Mouse (Mus musculus) layer of hippocampus, postnatal 36 days (tissue): Measurements from ENCODE around the gene Kdm5a. TPM values are rescaled to one million over a fixed set of nuclear protein-coding genes. Genes with fewer than 3 reads are reported as not detected.
A peak's percentile ranks its signal among the peaks of the same experiment; 100 is the strongest.

Source experiments
- DNase-seq, 2 experiments: peaks; one replicate each; pipeline ENCODE4 v3.0.0; 2022
- total RNA-seq, 2 experiments: library from RNA; stranded (reverse); gene quantifications; 2 replicates each; pipeline ENCODE4 v1.2.3; 2021

The Kdm5a gene
- total RNA-seq, 2 experiments from 2014 or later = 41.4 to 44.0 TPM

DNA sequence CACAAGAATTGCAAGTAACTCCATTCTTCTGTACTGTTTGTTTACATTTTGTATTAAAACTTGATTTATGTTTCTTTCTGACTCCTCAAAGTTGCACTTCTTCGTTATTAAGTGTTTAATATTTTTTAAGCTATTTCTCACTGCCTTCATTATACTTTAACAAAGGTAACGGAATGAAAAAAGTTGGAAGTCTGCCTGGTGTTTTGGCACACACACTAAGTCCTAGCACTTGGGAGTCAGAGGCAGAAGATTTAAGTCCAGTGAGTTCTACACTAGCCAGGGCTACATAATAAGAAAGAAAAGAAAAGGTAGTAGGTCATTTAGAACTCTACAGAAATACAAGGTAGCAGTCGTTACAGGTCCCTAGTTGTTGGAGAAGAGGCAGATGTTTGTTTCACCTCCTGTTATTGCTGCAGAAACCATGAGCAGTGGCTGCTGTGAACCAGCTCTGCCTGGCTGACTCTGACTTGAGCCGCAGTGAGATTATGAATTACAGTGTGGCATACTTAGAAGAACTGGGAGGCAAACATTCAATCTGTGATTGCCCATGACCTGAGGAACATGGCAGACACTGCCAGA, 78.3 kb downstream of the Kdm5a start:
- no peak for DNase-seq

DNA sequence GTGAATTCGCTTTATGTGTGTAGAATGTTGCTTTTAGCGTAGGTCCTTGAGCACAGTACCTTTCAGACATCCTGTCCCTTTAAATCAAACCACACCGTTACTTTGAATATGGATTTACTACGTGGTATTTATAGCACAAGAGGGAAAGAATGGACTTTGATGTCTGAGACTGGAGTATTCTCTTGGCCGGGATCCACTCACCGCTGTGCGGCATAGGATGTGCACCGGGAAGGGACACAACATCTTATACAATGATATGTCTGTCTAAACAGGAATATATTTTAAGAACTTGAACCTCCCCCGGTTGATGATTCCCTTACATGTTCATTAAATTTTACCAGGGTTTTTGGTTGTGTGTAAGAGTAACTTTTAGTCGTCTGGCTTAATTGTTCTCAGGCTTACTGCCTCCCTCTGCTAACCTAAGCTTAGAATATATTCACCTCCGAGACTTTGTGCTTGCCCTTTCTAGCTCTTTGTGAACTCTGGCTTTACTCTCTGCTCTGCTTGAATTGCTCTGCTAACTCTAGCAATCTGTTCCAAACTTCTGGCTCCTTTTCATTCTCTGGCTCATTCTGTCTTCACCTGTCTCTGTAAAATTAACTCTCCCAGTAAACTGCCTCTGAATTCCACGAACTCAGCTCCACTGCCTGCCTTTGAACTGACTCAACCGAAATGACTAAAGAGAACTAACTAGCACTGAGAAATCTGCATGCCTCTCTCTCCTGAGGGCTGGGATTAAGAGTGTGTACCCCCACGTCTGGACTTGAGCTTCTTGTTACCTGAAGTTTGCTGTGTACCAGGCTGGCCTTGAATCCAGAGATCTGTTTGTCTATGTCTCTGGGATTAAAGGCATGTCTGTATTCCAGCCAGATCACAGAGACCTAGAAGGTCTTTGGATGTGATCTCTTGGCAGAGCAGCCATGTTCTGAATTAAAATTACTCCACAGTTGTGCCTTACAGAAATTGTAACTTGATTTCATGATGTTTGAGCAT, 79.7 kb downstream of the Kdm5a start:
- no peak for DNase-seq

DNA sequence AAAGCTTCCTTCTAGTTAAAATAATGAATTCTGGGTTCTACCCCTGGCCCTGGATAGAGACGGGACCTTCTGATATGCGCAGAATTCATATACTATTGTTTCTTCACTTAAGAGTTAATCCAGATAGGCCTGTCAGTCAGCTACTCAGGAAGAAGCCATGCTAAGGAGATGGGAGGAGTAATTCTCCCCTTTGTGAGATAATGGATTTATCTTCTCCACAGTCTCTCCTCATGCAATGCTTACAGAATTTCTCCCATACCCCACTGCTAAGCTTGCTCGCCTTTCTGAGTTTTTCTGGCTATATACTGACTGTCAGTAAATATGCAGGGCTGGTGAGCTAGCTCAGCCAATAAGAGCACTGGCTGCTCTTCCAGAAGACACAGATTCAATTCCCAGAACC, 86.3 kb downstream of the Kdm5a start:
- DNase-seq = no peak

DNA sequence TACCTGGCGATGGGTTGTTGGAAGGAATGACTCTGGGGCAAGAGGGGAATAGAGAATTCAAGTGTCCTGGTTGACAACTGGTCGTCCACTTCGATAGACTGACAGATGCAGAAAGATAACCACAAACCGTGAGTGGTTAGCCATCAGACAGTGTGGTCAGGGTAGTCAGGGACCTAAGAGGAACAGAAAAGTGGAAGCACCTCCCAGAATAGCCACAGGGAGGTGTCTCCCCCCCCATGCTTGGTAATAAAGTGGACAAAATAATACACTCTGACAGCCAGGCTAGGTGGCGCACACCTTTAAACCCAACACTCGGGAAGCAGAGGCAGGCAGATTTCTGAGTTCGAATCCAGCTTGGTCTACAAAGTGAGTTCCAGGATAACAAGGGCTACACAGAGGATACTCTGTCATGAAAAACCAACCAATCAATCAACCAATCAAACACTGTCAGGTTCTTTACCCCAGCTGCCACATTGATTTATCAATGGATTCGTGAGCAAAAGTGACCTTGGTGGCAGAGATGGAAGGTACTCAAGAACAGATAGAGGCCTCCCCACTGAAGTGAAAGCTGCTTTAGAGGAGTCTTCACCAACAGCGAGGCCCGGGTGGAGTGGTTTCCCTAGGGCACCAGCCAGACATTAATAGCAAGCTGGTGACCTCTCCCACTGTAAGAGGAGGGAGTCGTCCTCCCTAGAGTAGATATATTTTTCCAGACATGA, 88.6 kb downstream of the Kdm5a start:
- DNase-seq = no peak

DNA sequence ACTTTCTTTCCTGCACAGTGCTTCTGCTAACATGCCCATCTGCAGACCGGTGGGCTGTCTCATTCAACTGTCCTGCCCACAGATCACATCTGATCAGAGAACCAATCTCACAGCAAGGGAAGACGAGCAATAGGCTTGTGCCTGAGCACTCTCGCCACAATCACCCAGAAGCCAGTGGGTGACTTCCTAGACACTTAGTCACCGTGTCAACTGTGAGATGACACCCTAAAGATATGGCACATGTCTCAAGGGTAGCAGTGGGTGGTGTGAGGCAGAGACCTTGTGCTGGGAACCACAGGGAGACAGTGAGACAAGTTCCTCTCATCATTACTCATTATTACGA, 89.2 kb downstream of the Kdm5a start:
- DNase-seq = no peak

DNA sequence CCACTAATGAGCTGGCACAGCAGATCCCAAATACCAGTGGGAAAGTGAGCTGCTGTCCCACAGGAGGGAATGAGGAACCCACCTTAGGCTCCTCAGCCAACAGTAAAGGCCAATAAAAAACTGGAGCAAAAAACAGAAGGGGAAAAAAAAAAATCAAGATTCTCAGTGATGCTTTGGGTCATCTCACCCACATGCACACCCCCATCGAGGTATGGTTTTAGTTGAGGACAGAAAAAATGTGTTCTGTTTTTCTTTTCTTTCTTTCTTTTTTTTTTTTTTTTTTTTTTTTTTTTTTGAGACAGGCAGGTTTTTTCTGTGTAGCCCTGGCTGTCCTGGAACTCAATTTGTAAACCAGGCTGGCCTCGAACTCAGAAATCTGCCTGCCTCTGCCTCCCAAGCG, 89.6 kb downstream of the Kdm5a start:
- DNase-seq = no peak

DNA sequence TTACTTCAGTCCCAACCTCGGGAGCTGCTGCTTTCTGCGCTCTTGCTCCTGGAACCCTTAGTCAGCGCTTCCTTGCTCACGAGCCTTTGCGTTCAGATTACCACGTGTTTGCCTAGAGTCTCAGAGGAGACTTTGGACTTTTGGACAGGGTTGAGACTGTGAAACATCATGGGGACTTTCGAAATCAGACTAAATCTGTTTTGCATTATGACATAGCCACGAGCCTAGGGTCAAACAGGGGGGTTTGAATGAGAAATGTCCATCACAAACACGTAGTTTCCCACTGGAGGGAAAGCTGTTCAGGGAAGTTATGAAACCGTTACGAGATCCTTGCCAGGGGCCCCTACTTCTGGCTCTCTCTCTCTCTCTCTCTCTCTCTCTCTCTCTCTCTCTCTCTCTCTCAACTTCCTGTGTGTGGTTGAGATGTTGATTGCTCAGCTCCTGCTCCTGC, 90.7 kb downstream of the Kdm5a start:
- no peak for DNase-seq

DNA sequence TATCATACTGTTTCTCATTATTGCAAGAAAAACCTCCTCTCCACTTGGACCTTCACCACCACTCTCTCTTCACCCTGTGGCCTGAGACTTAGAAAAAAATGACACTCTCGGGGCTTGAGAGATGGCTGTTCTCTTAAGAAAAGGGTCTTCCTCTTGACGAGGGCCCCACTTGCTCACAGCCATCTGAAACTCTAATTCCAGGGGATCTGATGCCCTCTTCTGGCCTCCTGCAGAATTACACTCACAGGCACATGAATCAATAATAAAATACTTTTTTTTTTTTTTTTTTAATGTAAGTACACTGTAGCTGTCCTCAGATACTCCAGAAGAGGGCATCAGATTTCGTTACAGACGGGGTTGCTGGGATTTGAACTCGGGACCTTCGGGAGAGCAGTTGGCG, 93.2 kb downstream of the Kdm5a start:
- no peak for DNase-seq

DNA sequence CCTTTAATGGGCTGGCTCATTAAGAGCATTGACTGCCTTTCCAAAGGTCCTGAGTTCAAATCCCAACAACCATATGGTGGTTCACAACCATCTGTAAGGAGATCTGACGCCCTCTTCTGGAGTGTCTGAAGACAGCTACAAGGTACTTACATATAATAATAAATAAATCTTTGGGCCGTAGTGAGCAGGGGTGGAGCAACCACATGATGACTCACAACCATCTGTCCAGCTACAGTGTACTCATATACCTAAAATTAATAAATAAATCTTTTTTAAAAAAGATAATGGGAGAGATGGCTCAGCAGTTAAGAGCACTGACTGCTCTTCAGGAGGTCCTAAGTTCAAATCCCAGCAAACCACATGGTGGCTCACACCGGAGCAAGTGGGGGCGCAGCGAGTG, 93.8 kb downstream of the Kdm5a start:
- no peak for DNase-seq

DNA sequence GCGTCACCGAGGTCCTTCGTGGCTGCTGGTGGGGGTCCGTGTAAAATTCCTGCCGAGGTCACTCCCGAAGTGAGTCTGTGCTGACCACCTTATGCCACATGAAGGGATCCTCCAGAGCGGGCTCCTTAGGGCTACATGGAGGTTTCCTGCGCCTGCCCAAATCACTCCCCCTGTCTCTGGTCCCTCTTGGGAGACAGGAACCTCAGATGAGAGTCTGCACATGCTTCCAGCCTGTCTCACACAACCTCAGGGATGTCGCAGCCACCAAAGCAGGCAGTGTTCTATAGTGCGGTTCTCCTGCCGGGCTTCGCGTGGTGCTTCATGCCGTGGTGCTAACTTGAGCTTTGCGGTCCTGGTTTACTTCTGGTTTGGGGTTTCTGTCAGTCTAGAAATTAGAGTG, 97.3 kb downstream of the Kdm5a start:
- DNase-seq = no peak

DNA sequence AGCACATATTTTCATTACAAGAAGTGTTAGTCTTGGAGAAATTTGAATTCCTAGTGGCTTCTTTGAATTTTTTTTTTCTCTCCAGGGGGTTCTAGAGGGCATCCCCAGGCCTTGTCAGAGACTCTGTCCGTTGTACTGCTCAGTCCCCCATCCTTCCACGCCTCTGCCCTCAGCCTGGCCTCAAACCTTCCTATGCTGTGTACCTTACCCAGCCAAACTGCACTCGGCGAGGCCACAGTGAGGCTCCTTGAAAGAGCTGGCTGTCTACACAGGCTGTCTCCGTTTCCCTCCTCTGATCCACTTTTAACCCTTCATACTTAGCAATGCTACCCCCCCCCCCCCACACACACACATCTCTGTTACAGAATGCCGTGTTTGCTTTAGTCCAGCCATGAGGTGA, 98.3 kb downstream of the Kdm5a start:
- no peak for DNase-seq

DNA sequence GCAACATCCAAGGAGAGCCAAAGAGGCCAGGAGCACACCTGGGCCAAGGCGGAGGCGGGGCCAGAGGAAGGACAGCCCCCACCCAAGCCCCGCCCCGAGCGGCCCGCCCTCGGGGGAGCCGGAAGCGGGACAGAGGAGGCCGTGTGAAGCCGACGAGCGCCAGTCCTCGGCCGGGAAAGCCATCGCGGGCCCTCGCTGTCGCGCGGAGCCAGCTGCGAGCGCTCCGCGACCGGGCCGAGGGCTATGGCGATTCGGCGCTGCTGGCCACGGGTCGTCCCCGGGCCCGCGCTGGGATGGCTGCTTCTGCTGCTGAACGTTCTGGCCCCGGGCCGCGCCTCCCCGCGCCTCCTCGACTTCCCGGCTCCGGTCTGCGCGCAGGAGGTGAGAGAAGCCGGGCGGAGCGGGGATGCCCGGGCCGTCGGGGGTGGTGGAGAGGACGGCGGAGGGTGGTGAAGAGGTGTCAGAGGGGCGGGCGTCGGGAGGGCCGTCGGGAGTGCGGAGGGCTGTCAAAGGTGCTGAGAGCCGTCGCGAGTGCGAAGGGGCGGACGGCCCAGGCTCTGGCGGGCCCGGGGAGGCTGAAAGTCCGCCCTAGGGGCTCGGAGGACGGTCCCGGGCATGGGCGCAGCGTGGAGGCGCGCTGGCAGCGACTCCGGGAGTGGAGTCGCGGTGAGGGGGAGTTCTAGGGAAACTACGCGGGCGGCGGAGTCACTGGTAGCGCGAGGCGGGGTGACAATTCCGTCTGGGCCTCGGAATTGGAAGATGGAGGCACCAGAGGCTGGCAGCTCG, 99.4 kb downstream of the Kdm5a start, which contains the start of gene Il17ra:
Gene Il17ra (plus strand): TSS at position 162 of the 786 bp plus-strand sequence.
- DNase-seq = peak in 1 of 2 experiments; percentile 33

DNA sequence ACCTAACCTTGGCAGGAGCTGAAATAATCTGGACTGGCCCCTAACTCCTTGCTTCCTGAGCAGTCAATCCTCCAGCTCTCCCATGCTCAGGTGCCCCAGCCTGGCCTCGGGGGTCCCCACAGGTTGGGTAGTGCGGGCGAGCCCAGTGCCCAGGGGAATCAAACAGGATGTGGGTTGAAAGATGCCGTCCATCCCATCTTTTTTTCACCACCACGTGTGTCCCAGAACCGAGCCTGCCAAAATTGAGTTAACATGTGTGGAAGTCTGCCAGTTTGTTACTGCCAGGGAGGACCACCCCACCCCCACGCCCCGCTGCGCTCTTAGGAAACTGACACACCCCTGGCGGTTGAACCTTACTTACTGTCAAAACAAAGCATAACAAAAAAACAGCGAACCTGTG, 100.0 kb downstream of the Kdm5a start:
- no peak for DNase-seq

DNA sequence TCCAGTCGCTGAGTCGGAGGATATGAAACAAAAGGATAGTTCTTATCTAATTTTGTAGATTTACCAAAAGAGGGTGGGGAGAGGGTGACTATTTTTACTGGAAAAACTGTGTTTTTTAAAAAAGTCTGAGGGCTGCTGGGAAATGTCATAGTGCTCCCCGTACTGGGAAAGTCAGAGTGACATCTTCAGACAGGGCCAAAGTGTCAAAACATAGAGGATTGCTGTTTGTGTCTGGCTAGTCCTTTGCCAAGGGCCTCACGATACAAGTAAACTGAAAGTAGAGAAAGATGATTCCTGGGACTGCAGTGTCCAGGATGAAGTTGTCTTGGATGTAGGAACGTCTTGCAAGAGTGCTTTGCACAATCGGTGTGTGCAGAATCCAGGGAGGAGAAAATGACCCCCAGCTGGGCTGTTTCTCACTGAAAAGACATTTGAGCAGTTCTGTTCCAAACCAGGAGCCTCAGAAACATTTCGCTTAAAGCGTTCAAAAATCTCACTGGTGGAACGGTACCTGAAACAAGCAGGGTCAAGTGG, 100.5 kb downstream of the Kdm5a start:
- DNase-seq = no peak

DNA sequence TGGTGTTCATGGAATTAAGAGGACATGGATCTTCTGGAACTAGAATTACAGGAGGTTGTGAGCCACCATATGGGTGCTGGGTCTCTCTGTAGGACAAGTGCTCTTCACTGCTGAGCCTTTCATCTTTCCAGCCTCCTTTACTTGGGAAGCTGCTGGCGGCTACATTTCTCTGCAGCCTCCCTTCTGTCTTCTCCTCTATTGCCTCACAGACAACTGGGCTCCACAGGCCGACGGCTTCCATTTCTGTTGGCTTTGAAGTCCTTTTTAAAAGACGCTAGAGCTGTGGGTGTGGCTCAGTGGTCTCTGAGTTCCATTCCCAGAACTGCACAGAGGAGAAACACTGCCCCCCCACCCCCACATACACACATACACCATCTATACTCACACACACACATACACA, 101.5 kb downstream of the Kdm5a start:
- DNase-seq = no peak

DNA sequence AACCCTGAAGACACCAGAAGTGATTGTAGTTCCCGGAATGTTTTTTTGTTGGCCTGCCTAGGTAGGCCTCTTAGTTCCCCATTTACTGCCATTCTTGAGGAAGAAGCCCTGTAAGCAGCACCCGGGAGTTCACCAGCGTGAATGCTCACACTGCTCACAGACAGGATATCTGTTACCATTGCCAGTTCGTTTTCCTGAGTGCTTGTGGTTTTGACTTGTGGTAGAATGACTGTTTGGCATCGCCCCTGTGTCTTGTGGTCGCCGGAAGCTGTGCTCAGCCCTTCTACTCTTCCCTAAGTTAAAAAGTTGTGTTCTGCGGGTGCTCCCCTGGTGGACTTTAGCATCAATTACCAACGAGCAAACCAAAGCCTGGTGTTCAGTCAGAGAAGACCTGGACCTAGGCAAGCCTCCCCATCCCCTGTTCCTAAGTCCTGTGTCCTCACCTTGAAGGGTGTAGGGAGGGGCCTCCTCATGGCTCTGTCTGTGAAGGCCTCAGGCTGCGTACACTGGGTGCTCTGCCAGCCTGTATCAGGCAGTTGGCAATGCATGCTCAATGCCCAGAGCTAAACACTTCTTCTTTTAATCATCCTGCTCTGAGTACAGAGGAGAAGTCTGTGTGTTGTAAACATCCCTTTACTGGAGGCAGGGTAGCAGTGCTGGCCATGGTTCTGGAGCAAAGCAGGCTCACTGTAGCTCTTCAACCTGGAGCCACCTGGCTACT, 102.8 kb downstream of the Kdm5a start:
- no peak for DNase-seq

DNA sequence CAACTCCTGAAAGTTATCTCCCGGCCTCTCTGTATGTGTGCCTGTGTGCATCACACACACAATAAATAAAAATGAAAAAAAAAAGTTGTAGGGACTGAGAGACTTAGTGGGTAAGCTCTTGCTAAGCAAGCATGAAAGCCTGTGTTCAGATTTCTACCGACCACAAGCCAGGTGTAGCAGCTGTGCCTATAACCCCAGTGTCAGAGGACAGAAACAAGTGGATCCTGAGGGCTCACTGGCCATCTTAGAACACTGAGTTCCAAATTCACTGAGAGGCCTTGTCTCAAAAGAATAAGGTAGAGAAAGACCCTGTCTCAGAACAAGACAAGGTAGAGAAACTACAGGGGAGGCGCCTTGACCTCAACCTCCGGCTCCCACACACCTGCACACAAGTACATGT, 104.3 kb downstream of the Kdm5a start:
- DNase-seq = no peak

DNA sequence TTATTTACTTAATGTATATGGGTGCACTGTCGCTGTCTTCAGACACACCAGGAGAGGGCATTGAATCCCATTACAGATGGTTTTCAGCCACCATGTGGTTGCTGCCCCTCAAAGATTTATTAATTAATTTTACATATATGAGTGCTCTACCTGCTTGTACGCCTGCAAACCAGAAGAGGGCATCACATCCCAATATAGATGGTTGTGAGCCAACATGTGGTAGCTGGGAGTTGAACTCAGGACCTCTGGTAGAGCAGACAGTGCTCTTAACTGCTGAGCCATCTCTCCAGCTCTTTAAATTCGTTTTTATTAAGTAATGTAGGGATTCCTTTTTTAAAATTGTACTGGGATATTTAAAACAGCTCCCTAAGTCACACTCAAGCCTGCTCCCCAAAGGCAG, 105.3 kb downstream of the Kdm5a start:
- DNase-seq = no peak

DNA sequence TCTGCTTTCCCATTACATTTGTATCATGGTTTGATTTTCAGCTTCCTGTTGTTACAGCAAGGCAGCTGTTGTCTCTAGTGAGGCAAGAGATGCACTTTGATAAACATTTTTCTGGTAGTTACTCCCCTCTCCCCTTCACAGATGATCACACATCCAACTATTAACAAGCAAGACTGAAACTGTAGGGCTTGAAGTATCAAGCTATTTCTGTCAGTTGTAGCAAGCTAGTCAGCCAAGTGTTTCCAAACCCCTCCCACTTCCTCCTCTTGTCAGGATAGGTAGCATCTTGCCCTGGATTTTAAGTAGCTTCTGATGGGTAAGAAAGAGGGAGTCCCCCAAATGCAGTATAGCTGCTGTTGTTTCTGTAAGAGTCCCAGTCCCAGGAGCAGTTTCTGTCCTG, 105.8 kb downstream of the Kdm5a start:
- no peak for DNase-seq

DNA sequence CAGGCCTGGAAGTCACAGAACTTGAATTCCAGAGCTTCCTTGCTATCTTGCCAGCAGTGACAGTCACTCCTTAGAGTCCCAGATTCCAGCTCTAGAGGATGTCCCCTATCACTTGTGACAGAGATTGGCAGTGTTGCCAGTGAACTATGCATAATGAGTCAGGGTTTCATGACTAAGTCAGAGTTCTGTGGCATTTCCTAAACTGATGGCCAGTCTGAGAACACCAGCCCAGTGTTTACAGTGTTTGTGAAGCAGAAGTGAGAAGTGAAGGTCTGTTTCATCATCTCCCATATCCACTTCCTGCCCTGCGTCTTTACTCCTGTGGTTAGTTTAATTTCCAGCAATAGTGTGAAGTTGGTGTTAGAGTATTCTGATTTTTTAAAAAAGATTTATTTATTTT, 106.7 kb downstream of the Kdm5a start:
- DNase-seq = no peak

DNA sequence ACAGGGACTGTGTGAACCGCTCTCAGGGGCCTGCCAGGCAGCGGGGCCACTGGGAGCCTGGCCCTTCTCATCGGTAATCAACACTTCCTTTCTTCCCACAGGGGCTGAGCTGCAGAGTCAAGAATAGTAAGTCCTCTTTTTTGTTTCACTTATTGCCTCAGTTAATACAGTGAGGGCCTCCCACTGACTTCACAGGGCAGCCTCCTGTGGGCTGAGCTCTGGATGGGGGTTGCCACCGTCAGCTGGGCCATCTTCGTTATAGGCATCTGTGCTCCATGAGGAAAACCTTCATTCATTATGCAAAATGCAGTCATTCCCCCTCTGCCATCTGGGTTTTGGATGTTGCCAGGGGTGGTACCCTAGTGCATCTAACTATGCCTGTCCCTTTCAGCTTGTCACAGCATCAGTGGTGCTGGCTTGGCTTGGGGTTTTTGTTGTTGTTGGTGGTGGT, 108.1 kb downstream of the Kdm5a start:
- no peak for DNase-seq
